Mouse (Mus musculus) lung, adult 2 months (tissue): ENCODE data around the gene Exosc8.

Experiments
- CTCF ChIP-seq: fragments of 200-500 bp; IDR thresholded peaks from 2 replicates; pipeline ENCODE4 v1.5.1; 2011; ENCODE audit warnings: mild to moderate bottlenecking, low read length, control low read depth; ENCODE audit not compliant: insufficient read depth
- POLR2A ChIP-seq: fragments of 200-500 bp; IDR thresholded peaks from 2 replicates; pipeline ENCODE4 v1.6.1; 2011; ENCODE audit warnings: low read depth, mild to moderate bottlenecking, control low read depth, low read length, borderline replicate concordance; ENCODE audit errors: extremely low read depth

GRCm38 (mm10) chr3:54692202-54693055 lies 42.8 kb downstream of the Exosc8 start, which contains the start of gene Supt20:
- TF ChIP-seq CTCF (no peak), POLR2A (peak; percentile 76; the same call in 1 of the 2 replicates)
